Mouse (Mus musculus) lung, postnatal 0 days (tissue): ENCODE results near the gene Rgs10.

Experiments used
- CTCF ChIP-seq: IDR thresholded peaks from 2 replicates; pipeline ENCODE4 v1.5.1; 2016; ENCODE audit warnings: antibody characterized with exemption, mild to moderate bottlenecking
- EP300 ChIP-seq: IDR thresholded peaks from 2 replicates; pipeline ENCODE4 v1.6.1; 2016; ENCODE audit warnings: antibody characterized with exemption, mild to moderate bottlenecking, control low read depth

- peak; percentile 51 for TF ChIP-seq CTCF
- TF ChIP-seq EP300 = no peak
These were observed 10.3 kb downstream of the Rgs10 start for GRCm38 (mm10) chr7:128408265-128408664.
